In genomic region chr15:3429417-3429816, GRCm38 (mm10) we compare ENCODE assay signal across 16 mouse cellular contexts.
DNase-seq lines count a peak whose midpoint lies in the region; ATAC-seq and TF ChIP-seq lines count a peak whose summit lies in the region.
"Had no signal": no experiment of that assay in that cellular context is flagged by ENCODE, and none has a peak within 500 bp of the region (broad histone marks: within the 10 kb centered on the region; RNA-seq: fewer than 3 reads in every experiment).

No protein-coding gene starts in this region.

- H3K36me3 ChIP-seq in embryonic facial prominence, embryonic 14.5 days (ENCODE audit: control insufficient read depth, insufficient read depth, low read length), result no peaks in the 10 kb centered on the region
- no peaks in the 10 kb centered on the region for H3K36me3 ChIP-seq in embryonic facial prominence, embryonic 10.5 days (replicated peaks)
- H3K36me3 ChIP-seq in kidney, embryonic 16.5 days (ENCODE audit: insufficient read depth, low read length), result no peaks in the 10 kb centered on the region
- H3K36me3 ChIP-seq in C2C12 (ENCODE audit: control insufficient read depth, insufficient read depth) (no peaks in the 10 kb centered on the region), myocyte (ENCODE audit: control insufficient read depth, insufficient read depth) (no peaks in the 10 kb centered on the region)
- H3K36me3 ChIP-seq: heart, embryonic 15.5 days; hindbrain, embryonic 10.5 days had no signal

- no peaks in the 10 kb centered on the region for H3K9me3 ChIP-seq in embryonic facial prominence, embryonic 14.5 days (ENCODE audit: control insufficient read depth, low read length)
- no peaks in the 10 kb centered on the region for H3K9me3 ChIP-seq in embryonic facial prominence, embryonic 10.5 days
- H3K9me3 ChIP-seq in kidney, embryonic 16.5 days (ENCODE audit: low read length), result no peaks in the 10 kb centered on the region
- H3K9me3 ChIP-seq: forebrain, embryonic 13.5 days; heart, embryonic 15.5 days; hindbrain, embryonic 10.5 days had no signal

- H3K79me2 ChIP-seq in C2C12 (ENCODE audit: control insufficient read depth, insufficient read depth) (no peaks in the 10 kb centered on the region), myocyte (ENCODE audit: control insufficient read depth, insufficient read depth) (no peaks in the 10 kb centered on the region)

- no peak overlapping the region for H3K4me3 ChIP-seq in embryonic facial prominence, embryonic 14.5 days (ENCODE audit: low read depth, low read length)
- H3K4me3 ChIP-seq in embryonic facial prominence, embryonic 10.5 days, result no peak overlapping the region
- no peak overlapping the region for H3K4me3 ChIP-seq in kidney, embryonic 16.5 days (ENCODE audit: low read length)
- no peak overlapping the region for H3K4me3 ChIP-seq in C2C12 (ENCODE audit: insufficient read depth, poor library complexity, severe bottlenecking)
- no peak overlapping the region for H3K4me3 ChIP-seq in myocyte
- H3K4me3 ChIP-seq: forebrain, embryonic 13.5 days; heart, adult 2 months; heart, embryonic 15.5 days; hindbrain, embryonic 10.5 days had no signal

- H3K4me1 ChIP-seq in embryonic facial prominence, embryonic 14.5 days (ENCODE audit: control insufficient read depth, insufficient read depth, low read length), result no peaks in the 10 kb centered on the region
- peaks cover 17% of the 10 kb centered on the region for H3K4me1 ChIP-seq in embryonic facial prominence, embryonic 10.5 days
- peaks cover 14% of the 10 kb centered on the region for H3K4me1 ChIP-seq in kidney, embryonic 16.5 days (ENCODE audit: insufficient read depth, low read length)
- H3K4me1 ChIP-seq: forebrain, embryonic 13.5 days; hindbrain, embryonic 10.5 days had no signal

- DNase-seq in embryonic facial prominence, embryonic 14.5 days (ENCODE audit: low spot score), result peak; percentile 65
- no peak for DNase-seq in embryonic facial prominence, embryonic 10.5 days (ENCODE audit: low spot score)
- no peak for DNase-seq in kidney, postnatal 36 days
- DNase-seq in lung, postnatal 25 days (ENCODE audit: low spot score), result no peak
- DNase-seq: adrenal gland, adult 8-10 months; forebrain, postnatal 0 days; heart, adult 2 months; heart, postnatal 14 days had no signal

- no peak overlapping the region for H3K4me2 ChIP-seq in embryonic facial prominence, embryonic 14.5 days (ENCODE audit: low read depth, low read length)
- H3K4me2 ChIP-seq in kidney, embryonic 16.5 days (replicated peaks; ENCODE audit: low read depth, low read length), result no peak overlapping the region
- peak overlapping the region; percentile 37 for H3K4me2 ChIP-seq in myocyte (ENCODE audit: low read depth)
- H3K4me2 ChIP-seq: forebrain, embryonic 13.5 days; heart, embryonic 11.5 days; heart, embryonic 15.5 days; hindbrain, embryonic 14.5 days had no signal

- H3K27me3 ChIP-seq in embryonic facial prominence, embryonic 14.5 days (replicated peaks; ENCODE audit: control insufficient read depth, insufficient read depth, low read length), result no peaks in the 10 kb centered on the region
- no peaks in the 10 kb centered on the region for H3K27me3 ChIP-seq in embryonic facial prominence, embryonic 10.5 days (replicated peaks; ENCODE audit: low read depth, poor library complexity, severe bottlenecking)
- H3K27me3 ChIP-seq in kidney, embryonic 16.5 days (ENCODE audit: insufficient read depth, low read length), result no peaks in the 10 kb centered on the region
- H3K27me3 ChIP-seq in C2C12 (ENCODE audit: control insufficient read depth, insufficient read depth, insufficient read length) (no peaks in the 10 kb centered on the region), myocyte (ENCODE audit: control insufficient read depth, insufficient read depth, insufficient read length) (no peaks in the 10 kb centered on the region)
- H3K27me3 ChIP-seq: forebrain, embryonic 13.5 days; heart, embryonic 15.5 days had no signal

- no peaks in the 10 kb centered on the region for H3K79me3 ChIP-seq in C2C12 (ENCODE audit: low read depth)

- H3ac ChIP-seq in C2C12 (ENCODE audit: control insufficient read depth, insufficient read length, low read depth) (no peak overlapping the region), myocyte (ENCODE audit: control insufficient read depth, insufficient read length) (no peak overlapping the region)

- no peak overlapping the region for H3K27ac ChIP-seq in embryonic facial prominence, embryonic 14.5 days (replicated peaks; ENCODE audit: low read depth, low read length)
- no peak overlapping the region for H3K27ac ChIP-seq in embryonic facial prominence, embryonic 10.5 days (replicated peaks)
- no peak overlapping the region for H3K27ac ChIP-seq in kidney, embryonic 16.5 days (ENCODE audit: low read length)
- H3K27ac ChIP-seq: forebrain, embryonic 13.5 days; heart, adult 2 months; heart, embryonic 15.5 days; hindbrain, embryonic 10.5 days; hindbrain, embryonic 14.5 days had no signal

- H3K9ac ChIP-seq in embryonic facial prominence, embryonic 14.5 days (ENCODE audit: low read depth, low read length), result no peak overlapping the region
- H3K9ac ChIP-seq in kidney, embryonic 16.5 days (replicated peaks; ENCODE audit: low read length), result no peak overlapping the region
- H3K9ac ChIP-seq: forebrain, embryonic 13.5 days; forebrain, postnatal 0 days; heart, embryonic 15.5 days; hindbrain, embryonic 14.5 days had no signal

- no peak for TF ChIP-seq POLR2A in myocyte (IDR thresholded peaks at IDR 0.05; ENCODE audit: insufficient read length, low read depth)

- peak; percentile 63 for ATAC-seq in embryonic facial prominence, embryonic 14.5 days (ENCODE audit: low read depth)
- ATAC-seq in kidney, embryonic 16.5 days (ENCODE audit: low FRiP score, low TSS enrichment), result peak; percentile 68
- ATAC-seq: forebrain, embryonic 13.5 days; forebrain, postnatal 0 days had no signal

- TF ChIP-seq CTCF in C2C12 (IDR thresholded peaks at IDR 0.05; ENCODE audit: control insufficient read depth, insufficient read depth, insufficient read length), result no peak

TF ChIP-seq in C2C12, 6 proteins besides CTCF, POLR2A, EP300 and RAD21:
- TF ChIP-seq MYOD1 (IDR thresholded peaks at IDR 0.05; ENCODE audit: control insufficient read depth, insufficient read length, low read depth), result peak; percentile 82
- no peak for TF ChIP-seq FOSL1 (IDR thresholded peaks at IDR 0.05; ENCODE audit: insufficient read depth, low read length, poor library complexity, severe bottlenecking)

TF ChIP-seq in myocyte, 11 proteins besides CTCF, POLR2A, EP300 and RAD21:
- TF ChIP-seq MYOD1 (IDR thresholded peaks at IDR 0.05; ENCODE audit: control insufficient read depth in 1 of 3, insufficient read length in 2 of 3, low read depth in 2 of 3) (peak; percentile 77 to 87 (median 84)), USF1 (IDR thresholded peaks at IDR 0.05; ENCODE audit: low read depth) (no peak), MYOG (IDR thresholded peaks at IDR 0.05; ENCODE audit: control insufficient read depth in 1 of 3, insufficient read depth in 1 of 3, insufficient read length in 2 of 3, low read depth in 2 of 3) (peak in 1 of 3 experiments; percentile 82), TCF12 (IDR thresholded peaks at IDR 0.05; ENCODE audit: insufficient read depth, poor library complexity, severe bottlenecking) (peak; percentile 61), REST (IDR thresholded peaks at IDR 0.05; ENCODE audit: insufficient read depth, insufficient read length) (no peak), E2F4 (IDR thresholded peaks at IDR 0.05; ENCODE audit: insufficient read depth) (no peak), CEBPB (IDR thresholded peaks at IDR 0.05; ENCODE audit: insufficient read depth, poor library complexity, severe bottlenecking) (no peak)
